Mouse (Mus musculus) forebrain, embryonic 16.5 days (tissue): ENCODE measurements around the gene Pef1. TPM values are rescaled to one million over a fixed set of nuclear protein-coding genes. Genes with fewer than 3 reads are reported as not detected.

Experiments used
- ATAC-seq: fragments of 200-750 bp; cut with Nextera tagmentation; 2 replicates; pipeline ENCODE4 v1.8.0; 2017; ENCODE audit warnings: mild to moderate bottlenecking, moderate library complexity
- H3K27ac ChIP-seq: fragments of 300-500 bp; sonication (generic); 2 replicates; pipeline ENCODE4 v1.5.1; 2014; ENCODE audit warnings: low read length, control low read depth
- H3K27me3 ChIP-seq: fragments of 300-500 bp; sonication (generic); replicated peaks from 2 replicates; pipeline ENCODE4 v1.6.1; 2014; ENCODE audit warnings: low read length; ENCODE audit not compliant: control insufficient read depth, insufficient read depth
- H3K36me3 ChIP-seq: fragments of 300-500 bp; sonication (generic); 2 replicates; pipeline ENCODE4 v1.6.1; 2014; ENCODE audit not compliant: control insufficient read depth, insufficient read depth
- H3K4me1 ChIP-seq: fragments of 300-500 bp; sonication (generic); replicated peaks from 2 replicates; pipeline ENCODE4 v1.6.1; 2014; ENCODE audit warnings: low read length; ENCODE audit not compliant: control insufficient read depth, insufficient read depth
- H3K4me2 ChIP-seq: fragments of 300-500 bp; sonication (generic); 2 replicates; pipeline ENCODE4 v1.6.1; 2014; ENCODE audit warnings: mild to moderate bottlenecking, low read length, control low read depth
- H3K4me3 ChIP-seq: fragments of 300-500 bp; sonication (generic); replicated peaks from 2 replicates; pipeline ENCODE4 v1.5.1; 2014; ENCODE audit warnings: mild to moderate bottlenecking, low read length, control low read depth
- H3K9ac ChIP-seq: fragments of 300-500 bp; sonication (generic); replicated peaks from 2 replicates; pipeline ENCODE4 v1.6.1; 2014; ENCODE audit warnings: low read depth, low read length, control low read depth
- H3K9me3 ChIP-seq: fragments of 300-500 bp; sonication (generic); 2 replicates; pipeline ENCODE4 v1.6.1; 2016; ENCODE audit warnings: low read length; ENCODE audit not compliant: control insufficient read depth
- WGBS: fragments of 180-500 bp; shearing (Covaris S2); extraction: QIAGEN DNeasy Blood & Tissue Kit; methylation state at CpG from one replicate; pipeline ENCODE4 v1.1.7; 2014; 5-methylcytosine and 5-hydroxymethylcytosine counted together
- polyA plus RNA-seq: library from polyadenylated mRNA; unstranded; fragments of >200 nt; fragmentation: Nextera tagmentation; extraction: Ambion mirVana; gene quantifications from 2 replicates; pipeline ENCODE4 v1.2.1, GENCODE M21; 2015

The Pef1 gene
- 63.0 and 63.1 TPM in 2 replicates for polyA plus RNA-seq

- no peaks in the 10 kb centered on the region for H3K36me3 ChIP-seq
- peaks cover 9% of the 10 kb centered on the region for H3K4me1 ChIP-seq
- H3K9me3 ChIP-seq = peaks cover 3% of the 10 kb centered on the region; the same call in 1 of the 2 replicates
- H3K27ac ChIP-seq = no peak within 1 kb of the TSS
- H3K27me3 ChIP-seq = no peaks in the 10 kb centered on the region
- no peak for ATAC-seq
- no peak within 1 kb of the TSS for H3K4me3 ChIP-seq
- 5% methylated on average over 6 of the region's 6 CpGs for WGBS
- no peak within 1 kb of the TSS for H3K4me2 ChIP-seq
- H3K9ac ChIP-seq = no peak within 1 kb of the TSS
These were observed at the start of gene Pef1 for GRCm38 (mm10) chr4:130102111-130102651. Gene Pef1 (plus strand): TSS chr4:130102558.

DNA sequence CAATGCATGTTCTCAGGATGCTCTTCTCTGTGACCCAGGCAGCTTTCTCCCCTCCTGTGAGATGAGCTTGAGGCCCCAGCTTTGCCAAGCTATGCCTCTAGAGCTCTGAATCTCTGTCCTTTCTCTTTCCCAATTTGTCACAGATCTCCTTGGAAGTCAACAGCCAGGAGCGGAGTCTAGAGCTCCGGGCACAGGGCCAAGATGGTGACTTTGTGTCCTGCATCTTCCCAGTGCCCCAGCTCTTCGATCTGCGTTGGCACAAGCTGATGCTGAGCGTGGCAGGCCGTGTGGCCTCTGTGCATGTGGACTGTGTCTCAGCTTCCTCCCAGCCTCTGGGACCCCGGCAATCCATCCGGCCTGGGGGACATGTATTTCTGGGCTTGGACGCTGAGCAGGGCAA, 49.2 kb upstream of the Pef1 start:
- H3K4me1 ChIP-seq = peaks cover 20% of the 10 kb centered on the region
- WGBS = 86% methylated on average over 9 of the region's 9 CpGs
- no peak overlapping the region for H3K9ac ChIP-seq
- H3K27ac ChIP-seq = no peak overlapping the region
- H3K27me3 ChIP-seq = no peaks in the 10 kb centered on the region
- H3K4me3 ChIP-seq = no peak overlapping the region
- H3K36me3 ChIP-seq = no peaks in the 10 kb centered on the region
- ATAC-seq = no peak
- H3K9me3 ChIP-seq = no peaks in the 10 kb centered on the region
- H3K4me2 ChIP-seq = no peak overlapping the region

DNA sequence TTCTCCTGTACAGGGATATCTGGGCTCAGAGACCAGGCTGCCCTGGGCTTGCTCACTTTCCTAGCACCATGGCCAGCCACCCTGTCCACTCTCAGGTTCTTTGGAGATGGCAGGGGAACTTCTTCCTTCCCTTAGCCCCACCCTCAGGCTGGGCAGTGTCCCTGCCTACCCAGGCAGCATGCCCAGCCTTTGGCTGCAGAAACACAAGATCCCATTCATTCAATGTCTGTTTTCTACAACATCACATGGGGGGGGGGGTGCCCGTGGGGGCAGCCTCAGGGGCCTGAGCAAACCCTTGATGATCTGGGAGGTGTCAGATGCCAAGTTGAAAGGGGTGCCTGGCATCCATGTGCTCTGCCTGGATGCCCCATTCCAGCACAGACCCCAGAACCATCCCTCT, 47.6 kb upstream of the Pef1 start:
- Histone ChIP-seq H3K27me3 (no peaks in the 10 kb centered on the region), H3K4me3 (no peak overlapping the region), H3K27ac (no peak overlapping the region), H3K36me3 (no peaks in the 10 kb centered on the region), H3K9me3 (no peaks in the 10 kb centered on the region), H3K4me2 (no peak overlapping the region), H3K9ac (no peak overlapping the region), H3K4me1 (peaks cover 18% of the 10 kb centered on the region)
- peak; percentile 21; the same call in 1 of the 2 replicates for ATAC-seq
- WGBS = 11% methylated on average over 1 of the region's 1 CpGs

DNA sequence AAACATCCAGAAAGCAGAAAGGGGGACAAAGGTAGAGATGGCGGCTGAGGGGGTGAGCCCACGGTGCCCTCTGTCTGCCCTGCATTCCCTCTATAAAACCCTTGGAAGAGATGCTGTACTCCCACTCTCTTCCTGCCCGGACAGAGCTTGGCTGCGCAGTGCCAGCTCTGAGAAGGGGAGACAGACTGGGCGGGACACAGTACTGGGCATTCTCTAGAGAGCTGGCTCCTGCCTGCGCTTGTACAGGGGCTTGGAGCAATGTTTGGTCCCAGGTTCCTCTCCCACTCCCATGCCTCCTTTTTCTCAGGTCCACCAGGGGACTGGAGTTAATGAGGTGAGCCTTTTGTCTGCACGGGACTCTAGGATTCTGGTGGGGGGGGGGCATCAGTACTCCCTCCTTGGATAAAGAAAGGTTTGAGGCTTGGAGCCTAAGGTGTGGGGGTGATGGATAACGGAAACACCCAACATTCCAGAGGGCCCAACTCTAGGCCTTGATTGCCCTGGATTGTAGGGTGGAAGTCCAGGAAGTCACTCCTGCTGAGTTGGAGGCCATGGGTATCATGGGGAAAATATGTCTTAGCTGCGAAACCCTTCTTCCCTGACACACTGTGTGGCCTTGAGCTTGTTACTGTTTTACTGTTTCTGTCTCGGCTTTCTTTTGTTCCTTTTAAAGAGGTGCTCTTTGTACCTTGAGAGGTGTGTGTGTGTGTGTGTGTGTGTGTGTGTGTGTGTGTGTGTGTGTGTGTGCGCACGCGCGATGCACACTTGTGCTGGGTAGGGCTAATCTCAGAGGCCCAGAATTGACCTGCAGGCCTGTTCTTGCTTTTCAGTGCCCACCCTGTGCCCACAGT, 47.0 kb upstream of the Pef1 start:
- Histone ChIP-seq H3K9me3 (no peaks in the 10 kb centered on the region), H3K27me3 (no peaks in the 10 kb centered on the region), H3K4me1 (peaks cover 18% of the 10 kb centered on the region), H3K36me3 (no peaks in the 10 kb centered on the region), H3K9ac (no peak overlapping the region), H3K27ac (no peak overlapping the region; the same call in 1 of the 2 replicates), H3K4me2 (no peak overlapping the region), H3K4me3 (no peak overlapping the region)
- 62% methylated on average over 14 of the region's 14 CpGs for WGBS
- ATAC-seq = peak; percentile 72

GRCm38 (mm10) chr4:130056011-130056322, 46.4 kb upstream of the Pef1 start:
- Histone ChIP-seq H3K27me3 (no peaks in the 10 kb centered on the region), H3K9me3 (no peaks in the 10 kb centered on the region), H3K4me3 (no peak overlapping the region), H3K36me3 (no peaks in the 10 kb centered on the region), H3K4me2 (no peak overlapping the region), H3K27ac (peak overlapping the region; percentile 41; the same call in 1 of the 2 replicates), H3K4me1 (peaks cover 18% of the 10 kb centered on the region), H3K9ac (no peak overlapping the region)
- 28% methylated on average over 3 of the region's 3 CpGs for WGBS
- peak; percentile 46; the same call in 1 of the 2 replicates for ATAC-seq

DNA sequence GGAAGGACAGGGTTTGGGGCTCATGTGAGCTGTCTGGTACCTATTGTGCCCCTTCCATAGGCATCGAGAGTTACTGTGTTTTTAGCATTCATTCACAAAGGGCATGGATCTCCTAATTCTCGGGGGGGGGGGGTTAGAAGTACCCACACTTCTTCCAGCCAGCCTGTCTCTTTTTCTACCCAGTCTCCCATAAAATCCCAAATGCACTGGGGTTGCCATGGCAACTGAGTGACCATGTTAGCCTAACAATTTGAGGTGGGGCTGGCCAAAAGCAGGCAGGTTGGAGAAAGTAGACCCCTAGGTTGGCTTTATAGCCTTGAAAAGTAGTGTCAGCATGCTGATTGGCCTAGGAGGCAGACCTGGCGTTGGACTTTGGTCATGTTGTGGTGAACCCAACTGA, 45.9 kb upstream of the Pef1 start:
- Histone ChIP-seq H3K9ac (no peak overlapping the region), H3K9me3 (no peaks in the 10 kb centered on the region), H3K36me3 (no peaks in the 10 kb centered on the region), H3K27ac (peak overlapping the region; percentile 41; the same call in 1 of the 2 replicates), H3K4me1 (peaks cover 18% of the 10 kb centered on the region), H3K4me2 (no peak overlapping the region), H3K27me3 (no peaks in the 10 kb centered on the region), H3K4me3 (no peak overlapping the region)
- no peak for ATAC-seq
- WGBS = 33% methylated on average over 3 of the region's 3 CpGs

DNA sequence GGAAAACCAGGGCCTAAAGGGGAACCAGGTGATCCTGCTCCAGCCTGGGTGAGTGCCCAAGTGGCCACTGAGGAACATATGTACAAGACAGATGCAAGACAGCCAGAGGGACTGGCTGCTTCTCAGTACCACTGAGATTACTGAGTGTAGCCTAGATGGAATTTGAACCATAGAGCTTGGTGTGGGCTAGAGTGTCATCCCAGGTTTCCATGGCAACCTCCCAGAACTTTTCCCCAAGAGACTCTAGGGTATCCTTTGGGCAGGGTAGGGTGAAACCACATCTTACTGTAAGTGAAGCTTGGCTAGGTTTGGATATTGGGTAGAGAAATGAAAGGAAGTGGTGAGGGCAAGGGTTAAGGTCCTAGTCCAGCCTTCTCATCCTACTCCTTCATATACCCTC, 41.4 kb upstream of the Pef1 start:
- no peaks in the 10 kb centered on the region for H3K36me3 ChIP-seq
- H3K4me3 ChIP-seq = no peak overlapping the region
- H3K4me1 ChIP-seq = peaks cover 6% of the 10 kb centered on the region; the same call in 1 of the 2 replicates
- no peaks in the 10 kb centered on the region for H3K27me3 ChIP-seq
- H3K9me3 ChIP-seq = no peaks in the 10 kb centered on the region
- H3K9ac ChIP-seq = no peak overlapping the region
- no peak for ATAC-seq
- H3K27ac ChIP-seq = no peak overlapping the region
- no peak overlapping the region for H3K4me2 ChIP-seq

GRCm38 (mm10) chr4:130063191-130063590, 39.2 kb upstream of the Pef1 start:
- no peak overlapping the region for H3K4me3 ChIP-seq
- no peak overlapping the region for H3K4me2 ChIP-seq
- H3K36me3 ChIP-seq = no peaks in the 10 kb centered on the region
- 66% methylated on average over 7 of the region's 7 CpGs for WGBS
- H3K4me1 ChIP-seq = no peaks in the 10 kb centered on the region
- ATAC-seq = no peak
- H3K9me3 ChIP-seq = no peaks in the 10 kb centered on the region
- H3K27ac ChIP-seq = no peak overlapping the region
- no peak overlapping the region for H3K9ac ChIP-seq
- no peaks in the 10 kb centered on the region for H3K27me3 ChIP-seq

- H3K27me3 ChIP-seq = no peaks in the 10 kb centered on the region
- no peak overlapping the region for H3K9ac ChIP-seq
- no peaks in the 10 kb centered on the region for H3K36me3 ChIP-seq
- no peak overlapping the region for H3K4me2 ChIP-seq
- no peak overlapping the region for H3K27ac ChIP-seq
- no peaks in the 10 kb centered on the region for H3K4me1 ChIP-seq
- ATAC-seq = no peak
- WGBS = 10% methylated on average over 8 of the region's 8 CpGs
- H3K9me3 ChIP-seq = no peaks in the 10 kb centered on the region
- no peak overlapping the region for H3K4me3 ChIP-seq
These were observed 35.5 kb upstream of the Pef1 start for GRCm38 (mm10) chr4:130066816-130067215.
